Mouse (Mus musculus) liver, adult 2 months (tissue): ENCODE measurements around the gene Izumo2.
A peak's percentile ranks its signal among the peaks of the same experiment; 100 is the strongest.

Experiments used
- CTCF ChIP-seq: fragments of 200-500 bp; IDR thresholded peaks from 2 replicates; pipeline ENCODE4 v1.5.1; 2011; ENCODE audit warnings: low read depth, low read length, control low read depth
- POLR2A ChIP-seq: fragments of 200-500 bp; IDR thresholded peaks from 2 replicates; pipeline ENCODE4 v1.6.1; 2011; ENCODE audit warnings: low read length, control low read depth; ENCODE audit not compliant: insufficient read depth; ENCODE audit errors: extremely low read depth

DNA sequence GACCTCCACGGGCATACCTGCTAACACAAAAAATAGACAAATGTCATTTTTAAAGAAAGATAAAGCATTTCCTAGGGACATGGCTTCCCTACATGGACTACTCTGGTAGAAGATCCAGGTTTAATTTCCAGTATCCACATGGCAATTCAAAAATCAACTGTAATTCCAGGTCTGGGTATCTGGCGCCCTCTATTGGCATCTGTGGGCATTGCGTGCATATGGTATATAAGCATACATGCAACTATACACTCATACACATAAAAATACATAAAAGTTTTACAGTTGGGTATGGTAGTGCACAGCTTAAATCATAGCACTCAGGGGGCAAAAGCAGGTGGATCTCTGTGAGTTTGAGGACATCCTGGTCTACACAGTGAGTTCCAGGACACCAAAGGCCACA is 4.2 kb upstream of the Izumo2 start:
- TF ChIP-seq CTCF (peak; percentile 45; the same call in 1 of the 2 replicates), POLR2A (no peak)
